Mouse (Mus musculus) olfactory bulb, adult 2 months (tissue): Measurements from ENCODE around the gene Elavl1.

Experiments
- CTCF ChIP-seq: fragments of 200-500 bp; IDR thresholded peaks from 2 replicates; pipeline ENCODE4 v1.5.1; 2012; ENCODE audit warnings: low read depth, mild to moderate bottlenecking, low read length, moderate library complexity; ENCODE audit not compliant: insufficient read depth
- POLR2A ChIP-seq: fragments of 200-500 bp; IDR thresholded peaks from 2 replicates; pipeline ENCODE4 v1.6.1; 2012; ENCODE audit warnings: mild to moderate bottlenecking, low read depth, low read length, moderate library complexity; ENCODE audit not compliant: insufficient read depth

DNA sequence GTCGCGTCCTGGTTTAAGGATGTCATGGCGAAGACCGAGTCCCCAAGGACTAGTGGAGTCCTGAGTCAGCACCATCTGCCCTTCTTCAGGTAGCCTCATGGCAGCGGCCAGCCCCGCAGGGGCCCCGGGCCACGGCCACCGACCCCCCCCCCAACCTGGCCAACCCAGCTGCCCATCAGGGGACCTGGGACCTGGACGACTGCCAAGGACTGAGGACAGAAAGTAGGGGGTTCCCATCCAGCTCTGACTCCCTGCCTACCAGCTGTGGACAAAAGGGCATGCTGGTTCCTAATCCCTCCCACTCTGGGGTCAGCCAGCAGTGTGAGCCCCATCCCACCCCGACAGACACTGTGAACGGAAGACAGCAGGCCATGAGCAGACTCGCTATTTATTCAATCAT is 79.5 kb downstream of the Elavl1 start:
- TF ChIP-seq POLR2A, result no peak
- TF ChIP-seq CTCF, result no peak
